Mouse (Mus musculus) midbrain, embryonic 16.5 days (tissue): Measurements from ENCODE around the gene Ciart. TPM values are rescaled to one million over a fixed set of nuclear protein-coding genes. Genes with fewer than 3 reads are reported as not detected.

Experiments
- ATAC-seq: fragments of 200-750 bp; cut with Nextera tagmentation; 2 replicates; pipeline ENCODE4 v1.8.0; 2017; ENCODE audit warnings: moderate TSS enrichment
- H3K27ac ChIP-seq: fragments of 300-500 bp; sonication (generic); 2 replicates; pipeline ENCODE4 v1.5.1; 2014; ENCODE audit warnings: mild to moderate bottlenecking, low read length, mixed read lengths
- H3K27me3 ChIP-seq: fragments of 300-500 bp; sonication (generic); 2 replicates; pipeline ENCODE4 v1.6.1; 2014; ENCODE audit warnings: low read depth, low read length, mixed read lengths; ENCODE audit not compliant: control insufficient read depth, insufficient read depth
- H3K36me3 ChIP-seq: fragments of 300-500 bp; sonication (generic); 2 replicates; pipeline ENCODE4 v1.6.1; 2014; ENCODE audit warnings: mild to moderate bottlenecking, low read length, moderate library complexity, mixed read lengths; ENCODE audit not compliant: control insufficient read depth, insufficient read depth
- H3K4me1 ChIP-seq: fragments of 300-500 bp; sonication (generic); 2 replicates; pipeline ENCODE4 v1.6.1; 2014; ENCODE audit warnings: mild to moderate bottlenecking, low read length, mixed read lengths; ENCODE audit not compliant: control insufficient read depth, insufficient read depth
- H3K4me2 ChIP-seq: fragments of 300-500 bp; sonication (generic); 2 replicates; pipeline ENCODE4 v1.6.1; 2014; ENCODE audit warnings: mild to moderate bottlenecking, low read length, mixed read lengths
- H3K4me3 ChIP-seq: fragments of 300-500 bp; sonication (generic); 2 replicates; pipeline ENCODE4 v1.5.1; 2014; ENCODE audit warnings: low read depth, mild to moderate bottlenecking, low read length, moderate library complexity, mixed read lengths
- H3K9ac ChIP-seq: fragments of 300-500 bp; sonication (generic); 2 replicates; pipeline ENCODE4 v1.6.1; 2014; ENCODE audit warnings: low read depth, low read length, mixed read lengths
- H3K9me3 ChIP-seq: fragments of 300-500 bp; sonication (generic); replicated peaks from 2 replicates; pipeline ENCODE4 v1.6.1; 2014; ENCODE audit warnings: mild to moderate bottlenecking, low read length, mixed read lengths; ENCODE audit not compliant: control insufficient read depth, poor library complexity, severe bottlenecking
- WGBS: fragments of 180-500 bp; shearing (Covaris S2); extraction: QIAGEN DNeasy Blood & Tissue Kit; methylation state at CpG from one replicate; pipeline ENCODE4 v1.1.7; 2014; 5-methylcytosine and 5-hydroxymethylcytosine counted together
- polyA plus RNA-seq: library from polyadenylated mRNA; unstranded; fragments of >200 nt; fragmentation: Nextera tagmentation; extraction: Ambion mirVana; gene quantifications from 2 replicates; pipeline ENCODE4 v1.2.1, GENCODE M21; 2015

Gene Ciart
- polyA plus RNA-seq, 1 experiment from 2014 or later: 4.8 TPM

DNA sequence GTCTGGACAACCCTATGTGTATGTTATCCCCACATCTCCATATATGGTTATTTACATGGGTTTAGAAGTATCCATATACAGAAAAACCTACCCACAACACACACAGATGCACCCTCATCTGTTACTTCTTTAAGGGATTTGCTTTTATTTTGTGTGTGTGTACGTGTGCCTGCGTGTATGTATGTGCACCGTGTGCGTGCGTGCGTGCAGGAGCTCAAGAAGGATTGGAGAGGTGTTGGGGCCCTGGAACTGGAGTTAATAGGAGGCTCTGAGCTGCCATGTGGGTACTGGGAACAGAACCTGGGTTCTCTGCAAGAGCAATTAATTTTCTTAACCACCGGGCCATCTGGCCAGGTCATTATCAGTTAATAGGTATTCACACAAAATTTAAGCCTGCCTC, 10.0 kb downstream of the Ciart start:
- Histone ChIP-seq H3K9me3 (no peaks in the 10 kb centered on the region), H3K36me3 (no peaks in the 10 kb centered on the region), H3K27ac (no peak overlapping the region), H3K9ac (peak overlapping the region; percentile 76), H3K4me1 (peaks cover 14% of the 10 kb centered on the region), H3K4me2 (peak overlapping the region; percentile 83), H3K4me3 (peak overlapping the region; percentile 75), H3K27me3 (no peaks in the 10 kb centered on the region)
- ATAC-seq: no peak
- 84% methylated on average over 7 of the region's 7 CpGs for WGBS

DNA sequence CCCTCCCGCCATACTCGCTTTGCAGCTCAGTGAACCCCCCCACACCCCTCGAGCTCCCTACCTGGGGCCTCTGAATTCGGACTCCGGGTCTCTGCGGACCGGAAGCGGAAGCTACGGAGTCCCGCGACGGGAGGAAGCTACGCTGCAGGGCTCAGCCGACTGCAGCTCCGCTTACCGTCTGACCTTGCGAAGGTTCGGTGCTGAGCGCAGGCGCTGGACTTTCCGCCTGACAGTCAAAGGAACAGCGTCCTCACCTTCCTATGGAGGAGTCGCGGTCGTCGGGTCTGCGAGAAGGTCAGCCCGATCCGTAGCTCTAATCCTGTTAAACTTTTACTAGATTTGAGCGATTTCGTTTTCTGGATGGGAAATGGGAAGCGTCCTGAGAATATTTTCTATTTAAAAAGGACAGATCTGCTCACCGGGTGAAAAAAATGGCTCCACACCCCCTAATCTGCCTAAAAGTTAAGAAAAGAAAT, 10.6 kb downstream of the Ciart start, which contains the start of gene Mrps21:
Gene Mrps21, minus strand, starts transcription at position 128 of the 476 bp plus-strand sequence.
- Histone ChIP-seq H3K9me3 (no peaks in the 10 kb centered on the region), H3K9ac (peak within 1 kb of the TSS; percentile 76), H3K4me2 (peak within 1 kb of the TSS; percentile 83), H3K36me3 (no peaks in the 10 kb centered on the region), H3K27me3 (no peaks in the 10 kb centered on the region), H3K4me1 (peaks cover 14% of the 10 kb centered on the region), H3K27ac (peak within 1 kb of the TSS; percentile 82), H3K4me3 (peak within 1 kb of the TSS; percentile 75)
- peak; percentile 97 for ATAC-seq
- WGBS: under 1% methylated on average over 33 of the region's 33 CpGs

DNA sequence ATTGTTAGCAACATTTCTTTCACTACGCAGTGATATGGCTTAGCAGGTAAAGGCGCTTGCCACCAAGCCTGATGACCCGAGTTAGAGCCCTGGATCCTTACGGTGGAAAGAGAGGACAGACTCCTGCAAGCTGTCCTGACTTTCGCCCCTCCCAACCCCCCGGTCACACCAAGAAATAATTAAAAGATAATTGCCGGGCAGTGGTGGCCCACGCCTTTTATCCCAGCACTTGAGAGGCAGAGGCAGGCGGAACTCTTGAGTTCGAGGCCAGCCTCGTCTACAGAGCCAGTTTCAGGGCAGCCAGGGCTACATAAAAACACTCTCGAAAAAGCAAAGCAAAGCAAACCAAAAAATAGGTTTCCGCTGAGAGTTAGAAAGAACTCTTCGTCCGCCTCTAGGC, 11.1 kb downstream of the Ciart start:
- Histone ChIP-seq H3K4me1 (peaks cover 14% of the 10 kb centered on the region), H3K27ac (peak overlapping the region; percentile 82), H3K27me3 (no peaks in the 10 kb centered on the region), H3K36me3 (no peaks in the 10 kb centered on the region), H3K4me2 (peak overlapping the region; percentile 83), H3K4me3 (peak overlapping the region; percentile 75), H3K9ac (peak overlapping the region; percentile 76), H3K9me3 (no peaks in the 10 kb centered on the region)
- ATAC-seq: peak; percentile 25; the same call in 1 of the 2 replicates
- 6% methylated on average over 15 of the region's 15 CpGs for WGBS

DNA sequence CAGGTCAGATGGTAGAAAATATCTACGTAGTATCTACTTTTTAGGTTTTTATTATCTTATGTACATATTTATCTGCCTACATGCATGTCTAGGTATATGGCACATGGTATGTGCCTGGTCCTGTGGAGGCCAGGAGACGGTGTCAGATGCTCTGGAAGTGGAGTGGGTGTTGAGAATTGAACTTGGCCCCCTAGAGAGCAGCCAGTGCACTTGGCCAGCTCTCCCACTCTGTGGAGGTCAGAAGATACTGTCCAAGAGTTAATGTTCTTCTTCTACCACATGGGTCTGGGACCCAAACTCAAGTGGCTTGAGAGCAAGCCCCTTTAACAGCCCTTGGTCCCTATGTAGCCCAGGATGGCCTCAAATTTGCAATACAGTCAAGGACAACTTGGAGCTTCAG, 14.6 kb downstream of the Ciart start:
- peaks cover 10% of the 10 kb centered on the region for H3K4me1 ChIP-seq
- WGBS: 93% methylated on average over 2 of the region's 2 CpGs
- no peak for ATAC-seq
- H3K4me3 ChIP-seq: no peak overlapping the region
- H3K4me2 ChIP-seq: no peak overlapping the region
- H3K36me3 ChIP-seq: peaks cover 13% of the 10 kb centered on the region
- H3K9ac ChIP-seq: no peak overlapping the region
- H3K9me3 ChIP-seq: no peaks in the 10 kb centered on the region
- no peaks in the 10 kb centered on the region for H3K27me3 ChIP-seq
- no peak overlapping the region for H3K27ac ChIP-seq

DNA sequence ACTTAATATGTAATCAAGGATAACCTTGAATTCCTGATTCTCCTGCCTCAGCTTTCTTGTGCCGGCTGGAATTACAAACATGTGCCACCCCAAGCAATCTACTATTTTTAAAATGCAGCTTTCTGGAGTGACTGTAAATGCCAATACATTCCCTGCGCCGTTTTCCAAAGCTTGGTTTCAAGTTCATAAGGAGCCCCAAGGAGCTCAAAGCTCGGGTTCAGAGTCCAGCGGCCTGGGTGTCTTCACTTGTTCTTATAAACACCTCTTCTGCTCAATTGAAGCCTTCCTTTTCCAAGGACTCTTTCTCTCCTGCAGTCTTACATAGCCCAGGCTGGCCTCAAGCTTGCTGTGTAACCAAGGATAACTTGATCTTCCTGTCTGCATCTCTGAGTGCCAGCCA, 16.0 kb downstream of the Ciart start:
- H3K9me3 ChIP-seq: no peaks in the 10 kb centered on the region
- peaks cover 5% of the 10 kb centered on the region; the same call in 1 of the 2 replicates for H3K4me1 ChIP-seq
- no peak overlapping the region for H3K27ac ChIP-seq
- H3K4me3 ChIP-seq: no peak overlapping the region
- H3K36me3 ChIP-seq: peaks cover 13% of the 10 kb centered on the region
- ATAC-seq: no peak
- no peak overlapping the region for H3K4me2 ChIP-seq
- no peak overlapping the region for H3K9ac ChIP-seq
- H3K27me3 ChIP-seq: no peaks in the 10 kb centered on the region
- 94% methylated on average over 5 of the region's 5 CpGs for WGBS

DNA sequence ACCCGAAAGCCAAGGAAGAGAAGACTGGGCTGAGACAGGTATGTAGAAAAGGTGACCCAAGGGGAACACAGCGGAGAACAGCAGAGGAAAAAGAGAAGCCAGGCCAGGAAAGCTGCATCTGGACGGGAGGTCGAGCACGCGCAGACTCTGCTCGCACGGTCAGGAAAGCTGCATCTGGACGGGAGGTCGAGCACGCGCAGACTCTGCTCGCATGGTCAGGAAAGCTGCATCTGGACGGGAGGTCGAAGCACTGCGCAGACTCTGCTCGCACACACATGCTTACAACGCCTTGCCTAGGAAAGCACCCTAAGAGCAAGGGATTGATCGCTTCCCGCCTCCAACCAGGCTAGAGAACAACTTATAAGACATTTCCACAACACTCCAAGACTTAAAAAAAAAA, 16.5 kb downstream of the Ciart start:
- H3K4me1 ChIP-seq: peaks cover 2% of the 10 kb centered on the region; the same call in 1 of the 2 replicates
- no peaks in the 10 kb centered on the region for H3K27me3 ChIP-seq
- H3K36me3 ChIP-seq: peaks cover 13% of the 10 kb centered on the region
- H3K27ac ChIP-seq: no peak overlapping the region
- no peak overlapping the region for H3K9ac ChIP-seq
- ATAC-seq: no peak
- no peak overlapping the region for H3K4me2 ChIP-seq
- 91% methylated on average over 20 of the region's 20 CpGs for WGBS
- H3K4me3 ChIP-seq: no peak overlapping the region
- H3K9me3 ChIP-seq: no peaks in the 10 kb centered on the region

DNA sequence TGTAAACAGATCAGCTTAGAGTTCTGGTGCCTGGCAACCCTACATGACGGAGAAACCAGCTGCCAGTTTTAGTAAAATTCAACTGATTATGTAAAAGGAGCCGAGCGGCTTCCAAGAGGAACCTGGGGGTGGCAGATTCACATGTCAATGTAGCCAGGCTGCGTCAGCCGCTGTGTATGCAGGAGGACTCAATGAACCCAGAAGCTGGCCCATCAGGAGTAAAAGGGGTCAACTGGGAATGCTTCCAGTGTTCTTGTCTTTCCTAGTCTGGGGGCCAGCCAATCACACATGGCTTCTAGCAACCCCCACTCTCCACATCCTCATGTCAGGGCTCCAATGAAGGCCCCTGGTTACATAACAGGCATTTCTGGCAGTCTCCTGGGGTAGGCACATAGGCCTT, 17.0 kb downstream of the Ciart start:
- WGBS: 93% methylated on average over 5 of the region's 5 CpGs
- no peak overlapping the region for H3K27ac ChIP-seq
- H3K27me3 ChIP-seq: no peaks in the 10 kb centered on the region
- no peak for ATAC-seq
- H3K4me3 ChIP-seq: no peak overlapping the region
- no peaks in the 10 kb centered on the region for H3K4me1 ChIP-seq
- no peak overlapping the region for H3K4me2 ChIP-seq
- no peak overlapping the region for H3K9ac ChIP-seq
- H3K36me3 ChIP-seq: peaks cover 13% of the 10 kb centered on the region
- no peaks in the 10 kb centered on the region for H3K9me3 ChIP-seq

DNA sequence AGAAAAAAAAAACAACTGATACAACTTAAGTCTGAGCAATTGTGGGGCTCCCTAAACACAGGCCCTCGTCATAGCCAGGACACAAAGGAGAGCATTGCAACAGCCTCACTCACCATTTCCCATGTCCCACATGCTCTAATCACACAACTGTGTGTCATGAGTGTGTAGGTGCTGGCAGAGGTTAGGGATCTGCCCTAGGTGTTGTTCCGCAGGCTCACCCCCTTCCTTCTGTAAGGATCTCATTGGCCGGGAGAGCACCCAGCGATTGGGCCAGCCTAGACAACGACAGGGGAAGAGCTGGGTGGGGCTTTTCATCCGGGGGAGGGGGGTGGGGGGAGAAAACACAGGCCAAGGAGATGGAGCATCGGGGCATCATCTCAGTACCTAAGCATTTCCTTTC, 18.5 kb downstream of the Ciart start:
- no peak overlapping the region for H3K27ac ChIP-seq
- H3K9me3 ChIP-seq: no peaks in the 10 kb centered on the region
- no peak for ATAC-seq
- WGBS: 84% methylated on average over 7 of the region's 7 CpGs
- H3K9ac ChIP-seq: no peak overlapping the region
- H3K4me2 ChIP-seq: no peak overlapping the region
- H3K4me1 ChIP-seq: no peaks in the 10 kb centered on the region
- no peaks in the 10 kb centered on the region for H3K27me3 ChIP-seq
- H3K4me3 ChIP-seq: no peak overlapping the region
- H3K36me3 ChIP-seq: peaks cover 13% of the 10 kb centered on the region

DNA sequence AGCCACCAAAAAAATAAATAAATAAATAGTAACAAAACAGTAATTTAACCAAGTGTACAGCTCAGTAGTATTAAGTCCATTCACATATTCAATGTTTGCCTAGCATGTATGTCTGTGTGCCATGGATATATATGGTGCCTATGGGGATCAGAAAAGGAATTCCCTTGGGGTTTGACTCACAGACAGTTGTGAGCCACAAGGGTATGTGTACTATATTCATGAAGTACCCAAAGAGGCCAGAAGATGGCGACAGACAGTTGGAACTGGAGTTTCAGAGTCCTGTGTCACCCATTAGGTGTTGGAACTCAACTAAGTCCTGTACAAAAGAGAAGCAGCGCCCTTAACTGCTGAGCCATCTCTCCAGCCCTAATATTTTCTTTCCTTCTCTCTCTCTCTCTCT, 20.3 kb downstream of the Ciart start:
- WGBS: 50% methylated on average over 2 of the region's 2 CpGs
- peaks cover 13% of the 10 kb centered on the region for H3K36me3 ChIP-seq
- no peak overlapping the region for H3K9ac ChIP-seq
- no peaks in the 10 kb centered on the region for H3K9me3 ChIP-seq
- no peaks in the 10 kb centered on the region for H3K4me1 ChIP-seq
- 0 out of 2 replicates have a peak, but pooled peaks have one; percentile 62 for ATAC-seq
- H3K4me3 ChIP-seq: no peak overlapping the region
- no peak overlapping the region for H3K4me2 ChIP-seq
- H3K27me3 ChIP-seq: no peaks in the 10 kb centered on the region
- H3K27ac ChIP-seq: no peak overlapping the region
